Mouse (Mus musculus) kidney, embryonic 15.5 days (tissue): ENCODE measurements around the gene Galnt18. TPM values are rescaled to one million over a fixed set of nuclear protein-coding genes. Genes with fewer than 3 reads are reported as not detected.

Experiments
- ATAC-seq: fragments of 200-750 bp; cut with Nextera tagmentation; replicated peaks from 2 replicates; pipeline ENCODE4 v1.8.0; 2017; ENCODE audit warnings: moderate TSS enrichment; ENCODE audit not compliant: low FRiP score
- H3K27ac ChIP-seq: fragments of 300-500 bp; sonication (generic); 2 replicates; pipeline ENCODE4 v1.5.1; 2015; ENCODE audit warnings: mild to moderate bottlenecking, inconsistent platforms
- H3K27me3 ChIP-seq: fragments of 300-500 bp; sonication (generic); 2 replicates; pipeline ENCODE4 v1.6.1; 2015; ENCODE audit warnings: inconsistent platforms
- H3K36me3 ChIP-seq: fragments of 300-500 bp; sonication (generic); 2 replicates; pipeline ENCODE4 v1.6.1; 2015; ENCODE audit warnings: inconsistent platforms
- H3K4me1 ChIP-seq: fragments of 300-500 bp; sonication (generic); 2 replicates; pipeline ENCODE4 v1.6.1; 2015; ENCODE audit warnings: inconsistent platforms
- H3K4me2 ChIP-seq: fragments of 300-500 bp; sonication (generic); 2 replicates; pipeline ENCODE4 v1.6.1; 2015; ENCODE audit warnings: moderate library complexity, mild to moderate bottlenecking, inconsistent platforms
- H3K4me3 ChIP-seq: fragments of 300-500 bp; sonication (generic); replicated peaks from 2 replicates; pipeline ENCODE4 v1.5.1; 2015; ENCODE audit warnings: mild to moderate bottlenecking, inconsistent platforms
- H3K9ac ChIP-seq: fragments of 300-500 bp; sonication (generic); 2 replicates; pipeline ENCODE4 v1.6.1; 2015; ENCODE audit warnings: mild to moderate bottlenecking, inconsistent platforms
- H3K9me3 ChIP-seq: fragments of 300-500 bp; sonication (generic); replicated peaks from 2 replicates; pipeline ENCODE4 v1.6.1; 2016; ENCODE audit warnings: inconsistent platforms
- WGBS: fragments of 180-500 bp; shearing (Covaris S2); methylation state at CpG from one replicate; pipeline ENCODE4 v1.1.7; 2015; ENCODE audit warnings: mixed read lengths; 5-methylcytosine and 5-hydroxymethylcytosine counted together
- polyA plus RNA-seq: library from polyadenylated mRNA; unstranded; fragments of >200 nt; fragmentation: Nextera tagmentation; extraction: Ambion mirVana; gene quantifications from 2 replicates; pipeline ENCODE4 v1.2.1, GENCODE M21; 2015

Galnt18 gene
- polyA plus RNA-seq, 1 experiment from 2014 or later, result 31.8 TPM

DNA sequence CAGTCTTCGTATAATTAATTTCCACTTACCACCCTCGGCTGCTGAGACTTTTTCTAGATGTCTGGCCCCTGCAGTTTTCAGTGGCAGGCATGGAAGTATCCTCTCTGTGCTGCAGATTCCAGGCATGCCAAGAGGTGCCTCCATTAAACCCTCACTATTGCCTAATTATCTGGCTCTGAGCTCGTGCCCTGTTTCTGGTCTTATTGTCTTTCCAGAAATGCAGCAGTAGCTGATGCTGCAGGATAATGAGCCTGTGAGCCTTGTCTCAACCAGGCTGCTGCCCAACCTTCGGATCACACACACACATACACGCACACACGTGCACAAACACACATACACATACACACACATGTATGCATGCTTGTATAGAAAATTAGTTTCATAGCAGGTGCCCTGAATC, 199.2 kb downstream of the Galnt18 start:
- no peak overlapping the region for H3K4me2 ChIP-seq
- H3K27me3 ChIP-seq, result no peaks in the 10 kb centered on the region
- no peak overlapping the region for H3K9ac ChIP-seq
- H3K36me3 ChIP-seq, result no peaks in the 10 kb centered on the region
- ATAC-seq, result no peak
- H3K4me3 ChIP-seq, result no peak overlapping the region
- 74% methylated on average over 6 of the region's 6 CpGs for WGBS
- H3K9me3 ChIP-seq, result no peaks in the 10 kb centered on the region
- H3K27ac ChIP-seq, result no peak overlapping the region
- H3K4me1 ChIP-seq, result no peaks in the 10 kb centered on the region

- Histone ChIP-seq H3K9me3 (no peaks in the 10 kb centered on the region), H3K27me3 (no peaks in the 10 kb centered on the region), H3K9ac (no peak overlapping the region), H3K4me3 (no peak overlapping the region), H3K36me3 (no peaks in the 10 kb centered on the region), H3K4me2 (no peak overlapping the region), H3K27ac (no peak overlapping the region), H3K4me1 (0 out of 2 replicates have a peak, but pooled peaks cover 3% of the 10 kb centered on the region)
- WGBS, result 56% methylated on average over 2 of the region's 2 CpGs
- ATAC-seq, result no peak
Measured at GRCm38 (mm10) chr7:111575096-111575495, 204.7 kb downstream of the Galnt18 start.

DNA sequence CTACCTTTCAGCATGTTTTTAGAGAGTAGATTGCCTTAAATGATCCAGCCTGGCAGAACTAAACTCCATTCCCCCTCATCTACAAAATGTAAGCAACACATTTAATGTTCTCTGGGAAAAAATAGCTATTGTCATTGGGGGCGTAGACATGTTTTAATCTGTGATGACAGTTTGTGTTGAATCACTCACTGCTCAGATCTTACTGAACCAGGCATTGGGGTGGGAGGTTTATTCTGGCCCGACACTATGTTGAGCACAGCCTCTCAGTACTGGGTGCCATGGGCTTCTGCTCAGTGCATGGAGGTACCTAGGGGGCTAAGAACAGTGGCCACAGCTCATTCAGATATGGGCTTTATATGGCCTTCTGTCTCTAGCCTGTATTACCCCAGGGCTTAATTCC, 207.4 kb downstream of the Galnt18 start:
- H3K9me3 ChIP-seq, result no peaks in the 10 kb centered on the region
- H3K4me3 ChIP-seq, result no peak overlapping the region
- no peak overlapping the region for H3K9ac ChIP-seq
- H3K36me3 ChIP-seq, result no peaks in the 10 kb centered on the region
- WGBS, result 82% methylated on average over 2 of the region's 2 CpGs
- H3K27me3 ChIP-seq, result no peaks in the 10 kb centered on the region
- H3K4me2 ChIP-seq, result no peak overlapping the region
- ATAC-seq, result no peak
- no peak overlapping the region for H3K27ac ChIP-seq
- 0 out of 2 replicates have a peak, but pooled peaks cover 3% of the 10 kb centered on the region for H3K4me1 ChIP-seq

- Histone ChIP-seq H3K27me3 (no peaks in the 10 kb centered on the region), H3K27ac (no peak overlapping the region), H3K4me2 (no peak overlapping the region), H3K4me3 (no peak overlapping the region), H3K4me1 (no peaks in the 10 kb centered on the region), H3K9ac (no peak overlapping the region), H3K36me3 (no peaks in the 10 kb centered on the region), H3K9me3 (peaks cover 10% of the 10 kb centered on the region; the same call in 1 of the 2 replicates)
- no peak for ATAC-seq
- 66% methylated on average over 6 of the region's 6 CpGs for WGBS
Measured at GRCm38 (mm10) chr7:111566838-111567237, 212.9 kb downstream of the Galnt18 start.

DNA sequence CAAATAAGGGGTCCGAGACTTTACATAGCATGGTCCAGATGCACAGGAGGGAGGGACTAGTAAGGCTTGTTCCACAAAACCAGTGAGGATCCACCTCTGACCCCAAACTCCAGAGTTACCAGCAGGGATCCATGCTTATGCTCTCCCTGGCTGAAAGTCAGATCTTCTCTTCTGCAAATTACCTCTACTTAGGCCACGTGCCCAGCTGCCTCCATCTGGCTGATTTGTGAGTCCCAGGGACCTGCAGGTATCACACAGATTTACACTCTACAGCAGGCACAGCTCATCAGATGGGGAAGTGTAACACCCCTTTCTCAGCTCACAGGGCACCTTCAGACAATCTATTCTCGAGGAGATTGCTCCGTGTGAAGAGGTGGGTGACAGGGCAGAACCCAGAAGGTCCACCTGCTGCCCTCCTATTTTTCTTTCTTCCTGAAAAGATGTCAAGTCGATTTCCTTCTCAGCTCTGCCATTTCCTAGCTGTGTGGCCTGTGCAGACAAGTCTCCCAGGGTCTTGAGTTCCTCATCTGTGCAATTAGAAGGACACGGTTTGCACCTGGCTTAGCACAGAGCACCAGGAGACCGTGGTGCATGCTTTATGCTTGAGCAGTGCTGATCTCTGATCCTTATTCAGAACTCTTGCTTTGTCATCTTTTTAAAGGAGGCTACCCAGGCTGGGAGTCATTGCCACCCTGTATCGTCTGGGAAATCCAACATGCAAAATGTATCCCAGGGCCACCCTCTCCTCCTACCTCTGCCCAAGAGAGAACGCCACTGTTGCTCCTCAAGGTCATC, 216.3 kb downstream of the Galnt18 start:
- H3K27me3 ChIP-seq, result no peaks in the 10 kb centered on the region
- no peaks in the 10 kb centered on the region for H3K36me3 ChIP-seq
- no peak overlapping the region for H3K9ac ChIP-seq
- H3K4me2 ChIP-seq, result no peak overlapping the region
- H3K4me3 ChIP-seq, result no peak overlapping the region
- no peak for ATAC-seq
- peaks cover 15% of the 10 kb centered on the region for H3K9me3 ChIP-seq
- H3K27ac ChIP-seq, result no peak overlapping the region
- 65% methylated on average over 9 of the region's 9 CpGs for WGBS
- no peaks in the 10 kb centered on the region for H3K4me1 ChIP-seq

DNA sequence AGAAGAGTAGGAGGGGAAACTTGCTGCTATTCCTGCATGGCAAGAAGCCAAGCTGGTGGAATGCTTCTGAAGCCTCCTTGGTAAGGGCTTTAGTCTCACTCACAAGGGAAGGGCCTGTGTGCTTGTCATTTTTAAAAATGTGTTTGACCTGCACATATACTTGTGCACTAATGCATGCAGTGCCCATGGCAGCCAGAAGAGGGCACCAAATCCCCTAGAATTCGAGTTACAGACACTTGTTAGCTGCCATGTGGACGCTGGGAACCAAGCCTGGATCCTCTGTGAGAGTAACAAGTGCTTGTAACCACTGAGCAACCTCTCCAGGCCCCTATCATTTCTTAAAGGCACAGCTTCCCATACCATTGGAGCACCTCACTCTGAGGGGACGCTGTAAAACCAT, 219.7 kb downstream of the Galnt18 start:
- H3K4me3 ChIP-seq, result no peak overlapping the region
- H3K27ac ChIP-seq, result no peak overlapping the region
- H3K9me3 ChIP-seq, result peaks cover 12% of the 10 kb centered on the region
- ATAC-seq, result no peak
- H3K4me1 ChIP-seq, result no peaks in the 10 kb centered on the region
- 82% methylated on average over 3 of the region's 3 CpGs for WGBS
- no peak overlapping the region for H3K9ac ChIP-seq
- no peaks in the 10 kb centered on the region for H3K27me3 ChIP-seq
- no peak overlapping the region for H3K4me2 ChIP-seq
- no peaks in the 10 kb centered on the region for H3K36me3 ChIP-seq

GRCm38 (mm10) chr7:111559011-111559410, 220.8 kb downstream of the Galnt18 start:
- Histone ChIP-seq H3K27me3 (no peaks in the 10 kb centered on the region), H3K4me2 (no peak overlapping the region), H3K4me1 (no peaks in the 10 kb centered on the region), H3K27ac (no peak overlapping the region), H3K4me3 (no peak overlapping the region), H3K36me3 (no peaks in the 10 kb centered on the region), H3K9ac (no peak overlapping the region), H3K9me3 (peaks cover 5% of the 10 kb centered on the region)
- WGBS, result 39% methylated on average over 3 of the region's 3 CpGs
- ATAC-seq, result no peak

- WGBS, result 94% methylated on average over 1 of the region's 1 CpGs
- Histone ChIP-seq H3K27ac (no peak overlapping the region), H3K4me2 (no peak overlapping the region), H3K4me3 (no peak overlapping the region), H3K9me3 (no peaks in the 10 kb centered on the region), H3K27me3 (no peaks in the 10 kb centered on the region), H3K4me1 (no peaks in the 10 kb centered on the region), H3K36me3 (peaks cover 6% of the 10 kb centered on the region; the same call in 1 of the 2 replicates), H3K9ac (no peak overlapping the region)
- no peak for ATAC-seq
Measured at GRCm38 (mm10) chr7:111550987-111551386, 228.8 kb downstream of the Galnt18 start.

- Histone ChIP-seq H3K4me1 (no peaks in the 10 kb centered on the region), H3K4me2 (no peak overlapping the region), H3K9me3 (no peaks in the 10 kb centered on the region), H3K36me3 (no peaks in the 10 kb centered on the region), H3K27ac (no peak overlapping the region), H3K4me3 (no peak overlapping the region), H3K9ac (no peak overlapping the region), H3K27me3 (no peaks in the 10 kb centered on the region)
- 60% methylated on average over 10 of the region's 10 CpGs for WGBS
- ATAC-seq, result no peak
Measured at GRCm38 (mm10) chr7:111547069-111547468, 232.7 kb downstream of the Galnt18 start.

GRCm38 (mm10) chr7:111545614-111546013, 234.2 kb downstream of the Galnt18 start:
- H3K36me3 ChIP-seq, result no peaks in the 10 kb centered on the region
- H3K27ac ChIP-seq, result no peak overlapping the region
- no peak for ATAC-seq
- no peak overlapping the region for H3K4me3 ChIP-seq
- no peaks in the 10 kb centered on the region for H3K4me1 ChIP-seq
- H3K27me3 ChIP-seq, result no peaks in the 10 kb centered on the region
- H3K4me2 ChIP-seq, result no peak overlapping the region
- WGBS, result 68% methylated on average over 1 of the region's 1 CpGs
- H3K9ac ChIP-seq, result no peak overlapping the region
- H3K9me3 ChIP-seq, result no peaks in the 10 kb centered on the region

DNA sequence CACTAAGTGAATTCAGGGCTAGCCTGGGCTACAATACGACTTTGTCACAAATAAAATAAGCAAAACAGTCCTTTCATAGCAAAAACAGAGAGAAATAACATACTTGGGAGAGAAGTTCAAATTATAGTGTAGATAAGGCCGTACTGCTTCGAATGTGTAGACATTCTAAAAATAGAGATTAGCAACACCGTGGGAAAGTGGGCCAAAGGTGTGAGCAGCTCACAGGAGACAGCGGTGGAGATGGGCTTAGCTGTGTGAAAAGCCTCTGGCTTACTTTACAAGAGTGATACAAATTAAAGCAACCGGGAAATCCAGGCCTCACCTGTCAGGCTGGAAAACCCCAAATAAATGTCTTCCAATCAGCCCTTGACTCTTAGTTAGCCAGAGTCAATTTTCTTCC, 241.8 kb downstream of the Galnt18 start:
- no peak overlapping the region for H3K4me3 ChIP-seq
- peaks cover 3% of the 10 kb centered on the region; the same call in 1 of the 2 replicates for H3K36me3 ChIP-seq
- H3K9me3 ChIP-seq, result no peaks in the 10 kb centered on the region; the same call in 1 of the 2 replicates
- no peak overlapping the region for H3K4me2 ChIP-seq
- no peak overlapping the region for H3K27ac ChIP-seq
- H3K9ac ChIP-seq, result no peak overlapping the region
- ATAC-seq, result no peak
- no peaks in the 10 kb centered on the region for H3K27me3 ChIP-seq
- 78% methylated on average over 6 of the region's 6 CpGs for WGBS
- no peaks in the 10 kb centered on the region for H3K4me1 ChIP-seq

DNA sequence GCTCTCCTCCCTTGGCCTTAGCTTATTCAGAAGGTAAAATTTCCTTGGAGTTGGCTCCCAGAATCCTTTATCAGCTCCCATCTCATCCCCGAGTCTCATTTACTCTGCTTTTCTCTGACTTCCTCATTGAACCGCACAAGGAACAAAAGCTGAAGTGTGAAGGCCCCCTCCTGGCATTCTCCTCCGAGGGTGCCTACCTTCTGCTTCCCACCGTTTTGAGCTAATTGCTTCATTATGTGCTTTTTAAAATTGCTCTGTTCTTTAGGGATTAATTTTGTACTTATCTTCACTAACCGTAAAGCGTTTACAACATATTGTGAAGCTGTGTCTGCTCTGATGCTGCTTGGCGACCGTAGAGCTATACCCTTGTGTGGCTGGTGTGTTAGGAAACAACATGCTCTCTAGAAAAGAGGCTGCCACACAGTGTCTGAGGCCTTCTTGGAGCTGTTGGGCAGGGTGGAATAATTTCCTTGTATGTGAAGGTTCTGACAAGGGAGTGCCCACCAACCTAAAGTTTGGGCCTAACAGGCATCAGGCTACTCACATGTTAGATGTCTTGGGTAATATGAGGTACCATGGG, 244.9 kb downstream of the Galnt18 start:
- 66% methylated on average over 8 of the region's 8 CpGs for WGBS

More for the DNA sequence above, 244.9 kb downstream of the Galnt18 start:
- Histone ChIP-seq H3K4me1 (no peaks in the 10 kb centered on the region), H3K4me3 (no peak overlapping the region), H3K9ac (no peak overlapping the region), H3K36me3 (peaks cover 3% of the 10 kb centered on the region), H3K27me3 (no peaks in the 10 kb centered on the region), H3K4me2 (no peak overlapping the region), H3K27ac (no peak overlapping the region), H3K9me3 (no peaks in the 10 kb centered on the region; the same call in 1 of the 2 replicates)
- no peak for ATAC-seq
